Mouse (Mus musculus): ENCODE data around the gene Zfp735. TPM values are rescaled to one million over a fixed set of nuclear protein-coding genes. Genes with fewer than 3 reads are reported as not detected.

Gene Zfp735
- polyA plus RNA-seq (2014; fragmentation: Nextera tagmentation; extraction: Ambion mirVana) = not detected in 2 replicates

GRCm38 (mm10) chr11:73688478-73688877, at the start of gene Zfp735:
Gene Zfp735 (plus strand): TSS chr11:73688778.
- H3K9ac ChIP-seq = no peak within 1 kb of the TSS
- no peak within 1 kb of the TSS for H3K4me2 ChIP-seq
- H3K27ac ChIP-seq (ENCODE audit: low read depth) = no peak within 1 kb of the TSS
- no peak for ATAC-seq (ENCODE audit: insufficient read depth)
- DNase-seq = no peak
- TF ChIP-seq CTCF (IDR thresholded peaks at IDR 0.05; ENCODE audit: low read depth) = no peak
- H3K27me3 ChIP-seq (ENCODE audit: insufficient read depth, low read length) = no peaks in the 10 kb centered on the region
- no peaks in the 10 kb centered on the region for H3K36me3 ChIP-seq (ENCODE audit: insufficient read depth)
- H3K4me1 ChIP-seq (ENCODE audit: insufficient read depth) = no peaks in the 10 kb centered on the region
- 71% methylated on average over 2 of the region's 2 CpGs for WGBS
- H3K9me3 ChIP-seq (ENCODE audit: low read depth, low read length) = no peaks in the 10 kb centered on the region
- H3K4me3 ChIP-seq (ENCODE audit: low read depth, low read length) = no peak within 1 kb of the TSS

GRCm38 (mm10) chr11:73759115-73759514, 70.5 kb downstream of the Zfp735 start:
- Histone ChIP-seq H3K27me3 (ENCODE audit: insufficient read depth, low read length) (no peaks in the 10 kb centered on the region), H3K36me3 (ENCODE audit: insufficient read depth) (no peaks in the 10 kb centered on the region), H3K27ac (ENCODE audit: low read depth) (no peak overlapping the region), H3K9ac (no peak overlapping the region), H3K4me2 (no peak overlapping the region), H3K4me1 (ENCODE audit: insufficient read depth) (no peaks in the 10 kb centered on the region), H3K9me3 (ENCODE audit: low read depth, low read length) (no peaks in the 10 kb centered on the region), H3K4me3 (ENCODE audit: low read depth, low read length) (no peak overlapping the region)
- no peak for DNase-seq
- ATAC-seq (ENCODE audit: insufficient read depth) = no peak
- no peak for TF ChIP-seq CTCF (IDR thresholded peaks at IDR 0.05; ENCODE audit: low read depth)

Other genes starting within 250 kb of the Zfp735 start
- gene Olfr380, start 231.3 kb upstream of the Zfp735 start, polyA plus RNA-seq (2014; fragmentation: Nextera tagmentation; extraction: Ambion mirVana) = not detected in 2 replicates
- gene Olfr381, start 197.2 kb upstream of the Zfp735 start, polyA plus RNA-seq (2014; fragmentation: Nextera tagmentation; extraction: Ambion mirVana) = not detected in 2 replicates
- not detected in 2 replicates for gene Olfr382, start 171.6 kb upstream of the Zfp735 start, polyA plus RNA-seq (2014; fragmentation: Nextera tagmentation; extraction: Ambion mirVana)
- not detected in 2 replicates for gene Olfr385, start 95.8 kb upstream of the Zfp735 start, polyA plus RNA-seq (2014; fragmentation: Nextera tagmentation; extraction: Ambion mirVana)
- gene Olfr384, start 90.2 kb upstream of the Zfp735 start, polyA plus RNA-seq (2014; fragmentation: Nextera tagmentation; extraction: Ambion mirVana) = not detected in 2 replicates
- gene Olfr389, start 91.9 kb downstream of the Zfp735 start, polyA plus RNA-seq (2014; fragmentation: Nextera tagmentation; extraction: Ambion mirVana) = not detected in 2 replicates
- not detected in 2 replicates for gene Olfr390, start 94.2 kb downstream of the Zfp735 start, polyA plus RNA-seq (2014; fragmentation: Nextera tagmentation; extraction: Ambion mirVana)
- not detected in 2 replicates for gene Olfr391-ps, start 114.3 kb downstream of the Zfp735 start, polyA plus RNA-seq (2014; fragmentation: Nextera tagmentation; extraction: Ambion mirVana)
- not detected in 2 replicates for gene Olfr392, start 128.3 kb downstream of the Zfp735 start, polyA plus RNA-seq (2014; fragmentation: Nextera tagmentation; extraction: Ambion mirVana)
- gene Olfr393, start 162.7 kb downstream of the Zfp735 start, polyA plus RNA-seq (2014; fragmentation: Nextera tagmentation; extraction: Ambion mirVana) = not detected in 2 replicates
- gene Olfr394, start 202.0 kb downstream of the Zfp735 start, polyA plus RNA-seq (2014; fragmentation: Nextera tagmentation; extraction: Ambion mirVana) = not detected in 2 replicates
- gene Olfr395, start 220.5 kb downstream of the Zfp735 start, polyA plus RNA-seq (2014; fragmentation: Nextera tagmentation; extraction: Ambion mirVana) = not detected in 2 replicates
- gene Olfr23, start 247.9 kb downstream of the Zfp735 start, polyA plus RNA-seq (2014; fragmentation: Nextera tagmentation; extraction: Ambion mirVana) = not detected in 2 replicates